ENCODE assay signal across 11 mouse cellular contexts in genomic region chr3:55440342-55440741, GRCm38 (mm10). TPM values are rescaled to one million over a fixed set of nuclear protein-coding genes. Genes with fewer than 3 reads are reported as not detected.
DNase-seq lines count a peak whose midpoint lies in the region; ATAC-seq and TF ChIP-seq lines count a peak whose summit lies in the region.
"Had no signal": no experiment of that assay in that cellular context is flagged by ENCODE, and none has a peak within 500 bp of the region (broad histone marks: within the 10 kb centered on the region; RNA-seq: fewer than 3 reads in every experiment).

No protein-coding gene starts in this region.

- peak overlapping the region; percentile 64 for H3K27ac ChIP-seq in hindbrain, embryonic 13.5 days
- H3K27ac ChIP-seq in hindbrain, embryonic 11.5 days (ENCODE audit: low read depth, low read length), result no peak overlapping the region
- H3K27ac ChIP-seq in hindbrain, postnatal 0 days, result peak overlapping the region; percentile 62

- peaks cover 22% of the 10 kb centered on the region for H3K4me1 ChIP-seq in hindbrain, embryonic 13.5 days (replicated peaks)
- no peaks in the 10 kb centered on the region for H3K4me1 ChIP-seq in hindbrain, embryonic 11.5 days (replicated peaks; ENCODE audit: control insufficient read depth, insufficient read depth, low read length)
- peaks cover 4% of the 10 kb centered on the region; the same call in 1 of the 2 replicates for H3K4me1 ChIP-seq in hindbrain, postnatal 0 days (ENCODE audit: insufficient read depth, low read length)

- H3K36me3 ChIP-seq in hindbrain, embryonic 13.5 days, result peaks cover 4% of the 10 kb centered on the region; the same call in 1 of the 2 replicates
- H3K36me3 ChIP-seq in hindbrain, embryonic 11.5 days (ENCODE audit: control insufficient read depth, insufficient read depth, low read length), result no peaks in the 10 kb centered on the region
- H3K36me3 ChIP-seq in hindbrain, postnatal 0 days (ENCODE audit: insufficient read depth, low read length), result no peaks in the 10 kb centered on the region

- no peak overlapping the region for H3K4me2 ChIP-seq in hindbrain, embryonic 13.5 days
- H3K4me2 ChIP-seq in hindbrain, embryonic 11.5 days (replicated peaks; ENCODE audit: low read depth, low read length), result no peak overlapping the region
- no peak overlapping the region for H3K4me2 ChIP-seq in hindbrain, postnatal 0 days (ENCODE audit: low read depth, low read length)

- no peak for TF ChIP-seq CTCF in brain, embryonic 14.5 days (IDR thresholded peaks at IDR 0.05; ENCODE audit: borderline replicate concordance, extremely low read depth, insufficient read depth, insufficient read length)
- TF ChIP-seq CTCF in hindbrain, postnatal 0 days (IDR thresholded peaks at IDR 0.05; ENCODE audit: low read depth), result no peak

- no peaks in the 10 kb centered on the region for H3K27me3 ChIP-seq in hindbrain, embryonic 13.5 days
- no peaks in the 10 kb centered on the region for H3K27me3 ChIP-seq in hindbrain, embryonic 11.5 days (ENCODE audit: control insufficient read depth, insufficient read depth, low read length)
- no peaks in the 10 kb centered on the region for H3K27me3 ChIP-seq in hindbrain, postnatal 0 days (ENCODE audit: insufficient read depth, low read length)

- no peak overlapping the region for H3K9ac ChIP-seq in hindbrain, embryonic 13.5 days
- no peak overlapping the region for H3K9ac ChIP-seq in hindbrain, embryonic 11.5 days (ENCODE audit: low read depth, low read length)
- H3K9ac ChIP-seq in hindbrain, postnatal 0 days (replicated peaks; ENCODE audit: low read length), result no peak overlapping the region
- H3K9ac ChIP-seq: liver, postnatal 0 days had no signal

- DNase-seq in hindbrain, embryonic 11.5 days (ENCODE audit: low spot score), result no peak
- DNase-seq in brain, embryonic 14.5 days (ENCODE audit: low read depth), result peak; percentile 66
- peak; percentile 62 for DNase-seq in cerebellum, adult 8-10 months
- DNase-seq in hindbrain, postnatal 0 days (ENCODE audit: low spot score), result no peak
- no peak for DNase-seq in thymus, adult 18-20 months
- no peak for DNase-seq in urinary bladder, postnatal 36 days (ENCODE audit: low spot score in 2 of 2)
- DNase-seq: kidney, adult 8-10 months; liver, postnatal 0 days had no signal

- no peak for TF ChIP-seq POLR2A in brain, embryonic 14.5 days (IDR thresholded peaks at IDR 0.05; ENCODE audit: borderline replicate concordance, extremely low read depth, insufficient read depth, insufficient read length, poor library complexity, severe bottlenecking)

- no peaks in the 10 kb centered on the region for H3K9me3 ChIP-seq in hindbrain, embryonic 13.5 days
- H3K9me3 ChIP-seq in hindbrain, embryonic 11.5 days (ENCODE audit: control insufficient read depth, low read length), result no peaks in the 10 kb centered on the region
- H3K9me3 ChIP-seq in hindbrain, postnatal 0 days (ENCODE audit: low read length), result no peaks in the 10 kb centered on the region

- WGBS in hindbrain, embryonic 13.5 days, result 67% methylated on average over 8 of the region's 8 CpGs
- 78% methylated on average over 8 of the region's 8 CpGs for WGBS in hindbrain, embryonic 11.5 days
- 49% methylated on average over 8 of the region's 8 CpGs for WGBS in hindbrain, postnatal 0 days

- no peak overlapping the region for H3K4me3 ChIP-seq in hindbrain, embryonic 13.5 days
- H3K4me3 ChIP-seq in hindbrain, embryonic 11.5 days (ENCODE audit: low read depth, low read length), result no peak overlapping the region
- no peak overlapping the region for H3K4me3 ChIP-seq in hindbrain, postnatal 0 days (ENCODE audit: low read length)

- no peak; the same call in 1 of the 2 replicates for ATAC-seq in hindbrain, embryonic 13.5 days (ENCODE audit: low FRiP score)
- no peak for ATAC-seq in hindbrain, embryonic 11.5 days (ENCODE audit: low FRiP score)
- peak; percentile 37; the same call in 1 of the 2 replicates for ATAC-seq in hindbrain, postnatal 0 days
- ATAC-seq: activated CD4-positive, CD25-positive, alpha-beta regulatory T cell, adult 4 months; liver, postnatal 0 days had no signal

RNA-seq across cellular contexts. Expression of gene Gm21954, which starts 31.7 kb away (rescaled TPM):
- polyA plus RNA-seq in hindbrain, embryonic 13.5 days (2015; fragmentation: Nextera tagmentation; extraction: Ambion mirVana), result not detected in 2 replicates
- polyA plus RNA-seq in hindbrain, embryonic 11.5 days (2014; fragmentation: Nextera tagmentation; extraction: Ambion mirVana), result not detected in 2 replicates
- polyA plus RNA-seq in brain, embryonic 14.5 days (2012; rRNA removed), result not detected in 2 replicates
- not detected in 2 replicates for total RNA-seq in hindbrain, postnatal 0 days (2014; rRNA removed)
- polyA plus RNA-seq in hindbrain, postnatal 0 days (2015; fragmentation: Nextera tagmentation; extraction: Ambion mirVana), result not detected in 2 replicates
- total RNA-seq: layer of hippocampus, postnatal 14 days had no signal
- polyA plus RNA-seq: activated CD4-positive, CD25-positive, alpha-beta regulatory T cell, adult 4 months; liver, postnatal 0 days had no signal

Comparison
In these comparisons a context has a peak if more than half of its experiments do, and no peak if none do; other contexts are left out.
1. DNase-seq: peak in brain, embryonic 14.5 days (single experiment) and cerebellum, adult 8-10 months (single experiment); none in hindbrain, embryonic 11.5 days (single experiment), hindbrain, postnatal 0 days (single experiment), thymus, adult 18-20 months (0 of 2) and urinary bladder, postnatal 36 days (0 of 2).